Mouse (Mus musculus) liver, adult 2 months (tissue): ENCODE measurements around the gene A730009L09Rik. TPM values are rescaled to one million over a fixed set of nuclear protein-coding genes. Genes with fewer than 3 reads are reported as not detected.

Experiments
- DNase-seq: peaks from one replicate; pipeline ENCODE4 v3.0.0-alpha.2; 2011; ENCODE audit warnings: low read depth, low spot score; ENCODE audit errors: extremely low read depth
- H3K27ac ChIP-seq: fragments of 200-500 bp; replicated peaks from 2 replicates; pipeline ENCODE4 v1.5.1; 2012; ENCODE audit warnings: low read depth, mild to moderate bottlenecking, control low read depth, inconsistent platforms, low read length; ENCODE audit not compliant: insufficient read depth
- H3K27me3 ChIP-seq: fragments of 200-500 bp; 2 replicates; pipeline ENCODE4 v1.6.1; 2012; ENCODE audit warnings: mild to moderate bottlenecking, moderate library complexity, low read length, inconsistent platforms; ENCODE audit not compliant: control insufficient read depth, insufficient read depth
- H3K36me3 ChIP-seq: fragments of 200-500 bp; 2 replicates; pipeline ENCODE4 v1.6.1; 2012; ENCODE audit warnings: low read length, inconsistent platforms; ENCODE audit not compliant: control insufficient read depth, insufficient read depth
- H3K4me1 ChIP-seq: fragments of 200-500 bp; 2 replicates; pipeline ENCODE4 v1.6.1; 2011; ENCODE audit warnings: low read length; ENCODE audit not compliant: control insufficient read depth, insufficient read depth
- H3K4me3 ChIP-seq: fragments of 200-500 bp; 2 replicates; pipeline ENCODE4 v1.5.1; 2011; ENCODE audit warnings: low read depth, mild to moderate bottlenecking, control low read depth, low read length, moderate library complexity; ENCODE audit not compliant: insufficient read depth
- H3K79me2 ChIP-seq: fragments of 200-500 bp; 2 replicates; pipeline ENCODE4 v1.6.1; 2012; ENCODE audit warnings: inconsistent platforms, mild to moderate bottlenecking, low read length, moderate library complexity; ENCODE audit not compliant: control insufficient read depth, insufficient read depth
- H3K9ac ChIP-seq: fragments of 200-500 bp; 2 replicates; pipeline ENCODE4 v1.6.1; 2012; ENCODE audit warnings: low read depth, mild to moderate bottlenecking, control low read depth, inconsistent platforms, low read length
- CTCF ChIP-seq: fragments of 200-500 bp; IDR thresholded peaks from 2 replicates; pipeline ENCODE4 v1.5.1; 2011; ENCODE audit warnings: low read depth, low read length, control low read depth
- POLR2A ChIP-seq: fragments of 200-500 bp; IDR thresholded peaks from 2 replicates; pipeline ENCODE4 v1.6.1; 2011; ENCODE audit warnings: low read length, control low read depth; ENCODE audit not compliant: insufficient read depth; ENCODE audit errors: extremely low read depth
- WGBS: fragments of 180-500 bp; shearing (Covaris S2); methylation state at CpG from one replicate; pipeline ENCODE4 v1.1.7; 2018; 5-methylcytosine and 5-hydroxymethylcytosine counted together
- polyA plus RNA-seq: library from polyadenylated mRNA; depleted of rRNA; stranded (reverse); fragments of >200 nt; gene quantifications from 2 replicates; pipeline ENCODE4 v1.2.3, GENCODE M21; 2012; rRNA removed
- total RNA-seq: library from RNA; depleted of rRNA; stranded (reverse); fragments of >200 nt; gene quantifications from 2 replicates; pipeline ENCODE4 v1.2.3, GENCODE M21; 2014; rRNA removed

The A730009L09Rik gene
- total and polyA plus RNA-seq, 2 experiments = not detected

- Histone ChIP-seq H3K36me3 (no peaks in the 10 kb centered on the region), H3K9ac (no peak overlapping the region), H3K4me3 (no peak overlapping the region), H3K4me1 (no peaks in the 10 kb centered on the region), H3K79me2 (no peaks in the 10 kb centered on the region), H3K27ac (no peak overlapping the region), H3K27me3 (no peaks in the 10 kb centered on the region)
- no peak for TF ChIP-seq CTCF
- TF ChIP-seq POLR2A = no peak
- no peak for DNase-seq
- WGBS = 68% methylated on average over 7 of the region's 7 CpGs
These were observed 45.3 kb downstream of the A730009L09Rik start for GRCm38 (mm10) chr16:84560279-84560602.

Other genes with a start within 250 kb of the A730009L09Rik start
- 36.9 and 40.1 TPM in 2 replicates for gene Mrpl39, start 220.6 kb downstream of the A730009L09Rik start, total RNA-seq
- 47.8 and 55.9 TPM in 2 replicates for gene Mrpl39, start 220.6 kb downstream of the A730009L09Rik start, polyA plus RNA-seq